Mouse (Mus musculus) heart, postnatal 10 days (tissue): Measurements from ENCODE around the gene Gm20388. TPM values are rescaled to one million over a fixed set of nuclear protein-coding genes. Genes with fewer than 3 reads are reported as not detected.

Source experiments
- DNase-seq, 2 experiments: peaks; one replicate each; pipeline ENCODE4 v3.0.0; 2021
- intact Hi-C: fragments of 180-260 bp; cut with DNase I; formaldehyde crosslinking; loops from one replicate; pipeline ENCODE4 v1.15.1; 2025
- total RNA-seq, 2 experiments: library from RNA; stranded (reverse); gene quantifications; 2 replicates each; pipeline ENCODE4 v1.2.3; 2021

Gene Gm20388
- total RNA-seq, 2 experiments from 2014 or later = 2.0 to 2.2 TPM

GRCm38 (mm10) chr8:122021725-122022124, 2111.1 kb downstream of the Gm20388 start:
- intact Hi-C loops = no loop called here

GRCm38 (mm10) chr8:122022274-122022673, 2111.6 kb downstream of the Gm20388 start:
- intact Hi-C loops = no loop called here
- no peak for DNase-seq

More at GRCm38 (mm10) chr8:122021725-122022124, 2111.1 kb downstream of the Gm20388 start:
- DNase-seq = no peak

- DNase-seq = no peak
- intact Hi-C loops = no loop called here
Measured at GRCm38 (mm10) chr8:122022705-122023104, 2112.1 kb downstream of the Gm20388 start.

GRCm38 (mm10) chr8:122025546-122025945, 2114.9 kb downstream of the Gm20388 start:
- intact Hi-C loops = no loop called here
- DNase-seq = no peak

GRCm38 (mm10) chr8:122028116-122028515, 2117.5 kb downstream of the Gm20388 start:
- intact Hi-C loops = no loop called here

GRCm38 (mm10) chr8:122030965-122031364, 2120.3 kb downstream of the Gm20388 start:
- no peak for DNase-seq
- intact Hi-C loops = no loop called here

More at GRCm38 (mm10) chr8:122028116-122028515, 2117.5 kb downstream of the Gm20388 start:
- no peak for DNase-seq

GRCm38 (mm10) chr8:122032741-122033140, 2122.1 kb downstream of the Gm20388 start:
- intact Hi-C loops = no loop called here

GRCm38 (mm10) chr8:122035543-122035942, 2124.9 kb downstream of the Gm20388 start:
- intact Hi-C loops = no loop called here

More at GRCm38 (mm10) chr8:122032741-122033140, 2122.1 kb downstream of the Gm20388 start:
- DNase-seq = no peak

GRCm38 (mm10) chr8:122036325-122036724, 2125.7 kb downstream of the Gm20388 start:
- no peak for DNase-seq
- intact Hi-C loops = no loop called here

More at GRCm38 (mm10) chr8:122035543-122035942, 2124.9 kb downstream of the Gm20388 start:
- DNase-seq = no peak

GRCm38 (mm10) chr8:122037279-122037678, 2126.6 kb downstream of the Gm20388 start:
- no peak for DNase-seq
- intact Hi-C loops = no loop called here

- intact Hi-C loops = no loop called here
- DNase-seq = no peak
Measured at GRCm38 (mm10) chr8:122038076-122038475, 2127.4 kb downstream of the Gm20388 start.

- intact Hi-C loops = no loop called here
- DNase-seq = no peak
Measured at GRCm38 (mm10) chr8:122039452-122039851, 2128.8 kb downstream of the Gm20388 start.

GRCm38 (mm10) chr8:122047206-122047870, 2136.7 kb downstream of the Gm20388 start:
- DNase-seq = peak; percentile 30 to 43
- intact Hi-C loops = no loop called here

GRCm38 (mm10) chr8:122049266-122049665, 2138.6 kb downstream of the Gm20388 start:
- DNase-seq = no peak
- intact Hi-C loops = no loop called here

- no peak for DNase-seq
- intact Hi-C loops = no loop called here
Measured at GRCm38 (mm10) chr8:122049923-122050322, 2139.3 kb downstream of the Gm20388 start.

- DNase-seq = peak; percentile 45 to 62
- intact Hi-C loops = no loop called here
Measured at GRCm38 (mm10) chr8:122050620-122051019, 2140.0 kb downstream of the Gm20388 start.

- no peak for DNase-seq
- intact Hi-C loops = no loop called here
Measured at GRCm38 (mm10) chr8:122055321-122055720, 2144.7 kb downstream of the Gm20388 start.

- DNase-seq = no peak
- intact Hi-C loops = no loop called here
Measured at GRCm38 (mm10) chr8:122056113-122056512, 2145.5 kb downstream of the Gm20388 start.

- intact Hi-C loops = no loop called here
- DNase-seq = no peak
Measured at GRCm38 (mm10) chr8:122056882-122057281, 2146.2 kb downstream of the Gm20388 start.

- intact Hi-C loops = no loop called here
- DNase-seq = no peak
Measured at GRCm38 (mm10) chr8:122058510-122058909, 2147.9 kb downstream of the Gm20388 start.

GRCm38 (mm10) chr8:122058951-122059350, 2148.3 kb downstream of the Gm20388 start:
- intact Hi-C loops = no loop called here
- no peak for DNase-seq

- no peak for DNase-seq
- intact Hi-C loops = no loop called here
Measured at GRCm38 (mm10) chr8:122062508-122063223, 2152.0 kb downstream of the Gm20388 start.
